Mouse (Mus musculus) neural tube, embryonic 14.5 days (tissue): ENCODE measurements around the gene Clec4n. TPM values are rescaled to one million over a fixed set of nuclear protein-coding genes. Genes with fewer than 3 reads are reported as not detected.
"Not testable (repeated sequence)": the region's sequence is repeated elsewhere in the genome, so short reads cannot be mapped to it uniquely, and the experiment has no call there.

Experiments
- ATAC-seq: fragments of 200-750 bp; cut with Nextera tagmentation; 2 replicates; pipeline ENCODE4 v1.8.0; 2017; ENCODE audit warnings: low read depth, mild to moderate bottlenecking, moderate TSS enrichment, moderate library complexity
- H3K27ac ChIP-seq: fragments of 300-500 bp; sonication (generic); 2 replicates; pipeline ENCODE4 v1.5.1; 2014; ENCODE audit warnings: low read depth, mild to moderate bottlenecking, control low read depth, low read length, moderate library complexity, mixed read lengths
- H3K27me3 ChIP-seq: fragments of 300-500 bp; sonication (generic); 2 replicates; pipeline ENCODE4 v1.6.1; 2014; ENCODE audit warnings: low read length; ENCODE audit not compliant: control insufficient read depth, insufficient read depth
- H3K36me3 ChIP-seq: fragments of 300-500 bp; sonication (generic); 2 replicates; pipeline ENCODE4 v1.6.1; 2014; ENCODE audit warnings: low read length, mixed read lengths; ENCODE audit not compliant: control insufficient read depth, insufficient read depth
- H3K4me1 ChIP-seq: fragments of 300-500 bp; sonication (generic); 2 replicates; pipeline ENCODE4 v1.6.1; 2014; ENCODE audit warnings: low read length; ENCODE audit not compliant: control insufficient read depth, insufficient read depth
- H3K4me2 ChIP-seq: fragments of 300-500 bp; sonication (generic); 2 replicates; pipeline ENCODE4 v1.6.1; 2014; ENCODE audit warnings: mild to moderate bottlenecking, low read depth, low read length, control low read depth
- H3K4me3 ChIP-seq: fragments of 300-500 bp; sonication (generic); 2 replicates; pipeline ENCODE4 v1.5.1; 2014; ENCODE audit warnings: low read depth, low read length, control low read depth, mixed read lengths
- H3K9ac ChIP-seq: fragments of 300-500 bp; sonication (generic); replicated peaks from 2 replicates; pipeline ENCODE4 v1.6.1; 2014; ENCODE audit warnings: low read depth, mild to moderate bottlenecking, control low read depth, low read length, mixed read lengths
- H3K9me3 ChIP-seq: fragments of 300-500 bp; sonication (generic); 2 replicates; pipeline ENCODE4 v1.6.1; 2016; ENCODE audit warnings: low read length; ENCODE audit not compliant: control insufficient read depth
- WGBS: fragments of 180-500 bp; shearing (Covaris S2); extraction: QIAGEN DNeasy Blood & Tissue Kit; methylation state at CpG from one replicate; pipeline ENCODE4 v1.1.7; 2014; 5-methylcytosine and 5-hydroxymethylcytosine counted together
- polyA plus RNA-seq: library from polyadenylated mRNA; unstranded; fragments of >200 nt; fragmentation: Nextera tagmentation; extraction: Ambion mirVana; gene quantifications from 2 replicates; pipeline ENCODE4 v1.2.1, GENCODE M21; 2014

Gene Clec4n
- polyA plus RNA-seq, 1 experiment from 2014 or later, result not detected

DNA sequence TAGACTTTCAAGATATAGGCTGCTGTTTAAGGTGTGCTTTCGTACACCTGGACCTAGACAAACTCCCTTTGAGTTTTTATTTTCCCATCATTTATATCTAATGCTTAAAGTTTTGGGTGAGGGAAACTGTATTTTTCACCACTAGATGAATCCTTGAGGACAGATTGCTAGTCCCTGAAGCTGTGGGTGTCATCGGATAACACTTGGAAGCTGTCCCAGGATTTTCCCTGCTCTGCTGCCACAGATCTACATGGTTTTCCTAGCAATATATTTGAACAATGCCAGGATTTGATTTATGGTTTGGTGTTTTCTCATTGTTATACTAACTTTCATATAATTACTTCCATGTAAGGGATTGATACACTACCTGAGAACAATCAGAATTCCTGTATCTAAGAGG, 49.8 kb downstream of the Clec4n start:
- Histone ChIP-seq H3K9ac (no peak overlapping the region), H3K4me3 (no peak overlapping the region), H3K4me1 (no peaks in the 10 kb centered on the region), H3K4me2 (no peak overlapping the region), H3K9me3 (no peaks in the 10 kb centered on the region), H3K36me3 (no peaks in the 10 kb centered on the region), H3K27me3 (no peaks in the 10 kb centered on the region), H3K27ac (no peak overlapping the region)
- WGBS, result 92% methylated on average over 2 of the region's 2 CpGs
- no peak for ATAC-seq

DNA sequence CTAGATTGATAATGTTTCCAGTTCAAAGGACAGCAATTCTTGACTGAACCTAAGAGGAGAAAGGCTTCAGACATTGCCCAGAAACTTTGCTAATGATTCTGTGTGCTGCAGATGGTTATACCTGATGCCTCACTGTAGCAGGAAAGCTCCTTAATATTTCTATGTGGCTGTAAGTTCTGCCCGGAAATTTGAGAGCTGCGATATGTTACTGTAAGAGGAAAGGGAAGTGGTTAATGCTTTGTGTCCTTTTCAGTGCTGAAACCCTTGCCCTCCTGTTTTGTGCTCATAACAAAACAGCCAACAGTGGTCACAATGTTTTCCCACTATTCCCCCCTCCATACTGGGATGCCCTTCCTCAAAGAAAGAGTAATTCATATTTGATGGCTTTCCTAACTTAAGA, 56.7 kb downstream of the Clec4n start:
- H3K9ac ChIP-seq, result no peak overlapping the region
- no peaks in the 10 kb centered on the region for H3K4me1 ChIP-seq
- WGBS, result 91% methylated on average over 2 of the region's 2 CpGs
- no peaks in the 10 kb centered on the region for H3K27me3 ChIP-seq
- no peak overlapping the region for H3K27ac ChIP-seq
- H3K9me3 ChIP-seq, result no peaks in the 10 kb centered on the region
- H3K4me2 ChIP-seq, result no peak overlapping the region
- no peaks in the 10 kb centered on the region for H3K36me3 ChIP-seq
- H3K4me3 ChIP-seq, result no peak overlapping the region
- no peak for ATAC-seq

DNA sequence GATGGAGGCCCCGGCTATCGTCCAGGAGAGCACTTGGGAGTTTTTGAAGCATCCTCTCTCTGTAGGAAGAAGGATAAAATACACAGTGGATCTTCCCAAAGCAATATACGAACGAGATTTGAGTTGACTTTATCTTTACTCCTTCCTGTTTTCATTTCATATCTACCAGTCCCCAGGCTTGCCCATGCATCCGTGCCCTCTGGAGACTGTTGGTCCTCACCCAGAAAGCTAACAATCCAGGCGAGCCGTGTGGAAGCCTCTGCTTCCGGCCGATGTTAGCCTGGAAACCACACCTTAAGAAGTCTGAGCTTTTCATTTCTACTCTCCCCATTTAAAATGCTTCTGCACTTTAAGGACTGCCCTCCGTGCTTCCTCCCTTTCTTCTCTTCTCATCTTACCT, 59.3 kb downstream of the Clec4n start:
- Histone ChIP-seq H3K4me1 (no peaks in the 10 kb centered on the region), H3K36me3 (no peaks in the 10 kb centered on the region), H3K4me3 (no peak overlapping the region), H3K9ac (no peak overlapping the region), H3K4me2 (no peak overlapping the region), H3K27ac (no peak overlapping the region), H3K27me3 (no peaks in the 10 kb centered on the region), H3K9me3 (no peaks in the 10 kb centered on the region)
- no peak for ATAC-seq
- 83% methylated on average over 10 of the region's 10 CpGs for WGBS

DNA sequence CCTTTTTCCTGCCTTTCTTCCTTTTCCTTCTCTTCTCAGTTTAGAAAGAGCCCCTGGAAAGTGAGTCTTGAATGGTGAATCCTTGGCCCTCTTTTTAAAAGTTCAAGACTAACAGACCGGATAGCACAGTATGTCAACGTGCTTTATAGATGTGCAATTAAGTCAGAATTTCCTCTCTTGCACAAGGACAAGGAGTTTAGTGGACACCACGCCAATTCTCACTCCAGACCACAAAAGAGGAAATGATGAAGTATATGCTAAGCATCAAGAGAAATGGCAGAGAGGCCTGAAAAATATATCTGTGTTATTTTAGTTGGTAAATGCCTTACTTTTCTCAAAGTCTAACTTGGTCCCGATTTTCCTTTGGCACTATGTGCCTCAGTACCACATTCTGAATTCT, 60.1 kb downstream of the Clec4n start, which contains the start of gene Clec4e:
Gene Clec4e, minus strand, starts transcription at position 118 of the 400 bp plus-strand sequence.
- no peaks in the 10 kb centered on the region for H3K27me3 ChIP-seq
- no peaks in the 10 kb centered on the region for H3K4me1 ChIP-seq
- WGBS, result 84% methylated on average over 4 of the region's 4 CpGs
- no peak within 1 kb of the TSS for H3K9ac ChIP-seq
- no peak within 1 kb of the TSS for H3K4me3 ChIP-seq
- ATAC-seq, result no peak
- H3K9me3 ChIP-seq, result no peaks in the 10 kb centered on the region
- no peak within 1 kb of the TSS for H3K4me2 ChIP-seq
- no peaks in the 10 kb centered on the region for H3K36me3 ChIP-seq
- H3K27ac ChIP-seq, result no peak within 1 kb of the TSS

DNA sequence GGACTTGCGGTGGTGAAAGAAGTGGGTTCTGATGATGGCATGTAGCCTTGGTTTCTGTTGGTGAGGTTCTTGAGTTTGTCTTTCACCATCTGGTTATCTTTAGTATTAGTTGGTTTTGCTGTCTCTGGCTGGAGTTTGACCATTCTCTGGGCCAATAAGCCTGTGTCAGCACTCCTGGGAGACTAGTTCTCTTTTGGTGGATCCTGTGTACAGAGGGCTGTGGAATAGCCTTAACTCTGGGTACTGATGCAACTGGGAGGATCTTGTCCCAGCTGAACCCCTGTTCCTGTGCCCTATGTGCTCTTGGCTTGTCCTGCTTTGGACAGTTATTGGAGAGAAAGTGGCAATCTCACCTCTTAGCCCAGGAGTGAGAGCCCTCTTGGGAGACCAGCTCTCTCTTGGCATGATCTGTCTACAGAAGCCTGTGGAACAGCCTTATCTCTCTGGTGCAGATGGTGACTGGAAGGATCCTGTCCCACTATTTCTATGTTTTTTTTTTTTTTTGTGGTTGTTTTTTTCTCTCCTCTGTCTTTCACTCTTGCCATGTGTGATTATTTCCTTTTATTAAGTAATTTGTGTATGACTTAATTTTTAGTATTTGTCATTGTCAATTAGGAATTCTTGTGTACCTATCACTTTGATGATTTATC, 63.2 kb downstream of the Clec4n start:
- ATAC-seq, result no peak
- Histone ChIP-seq H3K4me3 (no peak overlapping the region), H3K9ac (no peak overlapping the region), H3K4me1 (no peaks in the 10 kb centered on the region), H3K4me2 (no peak overlapping the region), H3K27ac (no peak overlapping the region), H3K27me3 (no peaks in the 10 kb centered on the region), H3K36me3 (no peaks in the 10 kb centered on the region), H3K9me3 (no peaks in the 10 kb centered on the region)
- 94% methylated on average over 1 of the region's 1 CpGs for WGBS

DNA sequence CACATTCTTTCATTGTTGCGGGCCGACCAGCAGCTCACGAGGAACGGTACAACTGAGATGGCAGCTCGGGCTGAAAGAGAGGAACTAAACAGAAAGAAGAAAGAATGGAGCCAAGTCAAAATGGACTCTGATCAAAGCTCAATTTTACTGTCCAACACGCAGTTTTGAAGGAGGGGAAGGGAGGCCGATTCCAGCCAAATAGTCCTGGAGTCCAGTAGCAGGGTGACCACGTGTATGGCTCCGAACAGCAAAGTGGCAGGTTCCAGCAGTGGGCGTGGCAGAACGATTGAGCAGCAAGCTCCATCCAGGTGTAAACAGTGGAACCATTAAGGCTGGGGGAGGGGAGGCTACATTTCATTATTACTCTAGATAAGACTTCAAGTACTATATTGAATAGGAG, 63.9 kb downstream of the Clec4n start:
- not testable (repeated sequence) for H3K4me3 ChIP-seq, H3K4me1 ChIP-seq, H3K27ac ChIP-seq, H3K4me2 ChIP-seq, H3K36me3 ChIP-seq, H3K9ac ChIP-seq, ATAC-seq, H3K27me3 ChIP-seq, H3K9me3 ChIP-seq
- 93% methylated on average over 11 of the region's 11 CpGs for WGBS

Other genes starting within 250 kb of the Clec4n start
- gene Clec4a4, start 239.5 kb upstream of the Clec4n start, polyA plus RNA-seq, result not detected in 2 replicates
- not detected in 2 replicates for gene Clec4b1, start 179.9 kb upstream of the Clec4n start, polyA plus RNA-seq
- 2.3 TPM in 1 of 2 replicates, not detected in the other for gene Clec4a2, start 123.4 kb upstream of the Clec4n start, polyA plus RNA-seq
- gene Clec4b2, start 57.0 kb upstream of the Clec4n start, polyA plus RNA-seq, result not detected in 2 replicates
- not detected in 2 replicates for gene Clec4d, start 32.3 kb downstream of the Clec4n start, polyA plus RNA-seq
- gene Clec4e, start 60.0 kb downstream of the Clec4n start, polyA plus RNA-seq, result not detected in 2 replicates
- not detected in 2 replicates for gene Vmn2r19, start 78.5 kb downstream of the Clec4n start, polyA plus RNA-seq
- not detected in 2 replicates for gene Vmn2r20, start 188.3 kb downstream of the Clec4n start, polyA plus RNA-seq